Mouse (Mus musculus): ENCODE data around the gene Gm20388.

Gm20388 gene

DNA sequence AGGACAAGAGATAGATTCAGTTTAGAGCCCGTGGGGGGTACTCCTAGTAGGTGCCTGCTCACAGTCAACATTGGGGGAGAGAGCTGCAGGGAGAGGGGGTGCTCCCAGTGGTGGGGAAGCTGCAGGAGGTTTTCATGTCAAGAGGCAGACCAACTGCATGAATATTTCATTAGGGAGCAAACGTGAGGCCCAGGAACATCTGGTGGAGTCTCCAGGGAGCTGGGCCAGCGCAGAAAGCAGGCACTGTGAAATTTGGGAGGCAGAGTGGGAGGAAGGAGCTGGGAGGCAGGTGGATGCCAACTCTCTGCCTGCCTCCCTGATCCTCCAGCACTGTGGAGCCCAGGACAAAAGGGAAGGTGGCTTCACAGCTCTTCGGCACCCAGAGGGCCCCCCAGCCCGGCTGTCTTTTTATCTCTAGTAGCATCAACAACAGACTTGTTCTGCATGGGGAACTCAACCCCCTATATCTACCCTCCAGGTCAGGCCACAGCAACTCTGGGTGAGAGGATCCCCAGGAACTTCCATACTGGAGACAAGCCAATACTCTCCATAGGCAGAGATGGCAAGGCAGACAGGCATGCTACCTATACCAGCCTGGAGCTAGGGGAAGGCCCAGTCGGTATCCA lies 2838.8 kb downstream of the Gm20388 start:
- in situ Hi-C loops (cut with MboI): no loop called here

DNA sequence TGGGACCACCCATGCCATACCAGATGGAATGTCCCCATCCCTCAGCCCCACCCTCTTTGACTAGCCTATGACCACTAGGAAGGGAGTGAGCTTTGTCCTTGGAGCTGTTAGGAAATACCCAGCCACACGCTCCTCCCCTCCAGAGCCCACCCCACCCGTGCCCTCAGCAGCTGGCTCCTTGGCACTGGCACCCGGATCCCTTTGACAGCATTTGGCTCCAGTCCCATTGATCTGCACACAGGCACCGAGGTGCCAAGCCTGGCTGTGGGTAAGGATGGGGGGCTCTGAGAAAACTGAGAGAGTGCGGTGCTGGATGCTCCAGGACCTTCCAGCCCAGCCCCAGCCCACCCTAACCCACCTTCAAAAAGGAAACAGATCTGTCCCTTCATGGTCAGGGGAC lies 2840.7 kb downstream of the Gm20388 start:
- in situ Hi-C loops (cut with MboI): no loop called here

DNA sequence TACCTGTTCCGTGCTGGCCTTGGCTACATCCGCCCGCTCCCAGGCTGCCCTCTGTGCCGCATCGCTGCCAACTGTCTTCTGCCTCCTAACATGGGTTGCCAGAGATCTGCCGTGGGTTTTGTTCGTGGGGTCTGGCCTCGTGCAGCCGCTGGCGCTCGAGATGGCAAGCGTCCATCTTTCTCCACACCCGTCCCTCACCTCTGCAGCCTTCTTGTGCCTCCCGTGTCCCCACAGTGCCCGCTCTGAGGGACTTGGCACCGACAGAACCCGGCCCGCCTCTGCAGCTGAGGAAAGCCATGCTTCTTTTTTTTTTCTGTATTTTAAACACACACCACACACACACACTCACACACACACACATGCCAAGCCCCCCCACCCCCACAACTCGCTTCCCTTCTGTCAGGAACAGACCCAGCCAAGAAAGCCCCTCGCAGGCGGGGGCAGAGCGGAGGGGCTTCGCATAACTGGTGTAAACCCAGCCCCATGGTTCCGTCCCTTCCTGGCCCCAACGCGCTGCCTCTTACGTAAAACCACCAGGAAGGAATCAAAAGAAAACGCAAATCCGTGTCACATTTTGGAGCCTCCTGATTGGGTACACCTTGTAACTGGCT lies 2841.6 kb downstream of the Gm20388 start:
- in situ Hi-C loops (cut with MboI): no loop called here

DNA sequence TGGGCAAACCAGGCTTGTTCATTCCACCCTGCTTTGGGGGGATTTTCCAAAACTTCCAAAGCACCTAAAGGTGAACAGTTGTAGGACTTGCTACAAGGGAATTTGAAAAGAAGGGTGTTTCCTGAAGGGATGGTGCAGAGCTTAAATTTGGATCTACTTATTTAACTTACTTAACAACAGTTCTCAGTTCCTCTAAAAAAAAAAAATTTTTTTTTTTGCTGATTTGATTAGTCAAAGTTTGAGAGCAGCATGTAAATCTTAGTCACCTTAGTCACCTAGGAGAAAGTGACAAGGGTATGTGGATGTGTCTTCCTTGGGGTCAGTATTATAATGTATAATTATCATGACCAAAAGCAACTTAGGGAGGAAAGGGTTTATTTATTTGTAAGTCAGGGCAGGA lies 2848.0 kb downstream of the Gm20388 start:
- in situ Hi-C loops (cut with MboI): no loop called here

DNA sequence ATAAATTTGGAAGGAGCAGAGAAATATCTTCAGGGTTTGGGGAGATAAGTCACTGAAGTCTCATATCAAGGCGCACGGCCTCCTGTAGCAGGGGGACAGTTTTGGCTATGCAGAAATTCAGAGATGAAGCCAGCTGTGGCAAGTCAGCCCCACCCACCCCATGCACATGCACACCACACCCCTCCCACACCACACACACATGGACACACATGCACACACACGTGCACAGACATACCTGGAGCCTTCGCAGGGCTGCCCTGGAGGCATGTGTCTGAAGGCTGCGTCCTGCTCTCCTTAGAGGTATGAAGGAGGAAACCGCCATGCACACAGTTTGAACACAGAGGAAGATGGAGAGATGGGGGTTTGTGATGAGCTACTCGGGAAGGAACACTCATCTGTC lies 2849.5 kb downstream of the Gm20388 start:
- in situ Hi-C loops (cut with MboI): no loop called here

DNA sequence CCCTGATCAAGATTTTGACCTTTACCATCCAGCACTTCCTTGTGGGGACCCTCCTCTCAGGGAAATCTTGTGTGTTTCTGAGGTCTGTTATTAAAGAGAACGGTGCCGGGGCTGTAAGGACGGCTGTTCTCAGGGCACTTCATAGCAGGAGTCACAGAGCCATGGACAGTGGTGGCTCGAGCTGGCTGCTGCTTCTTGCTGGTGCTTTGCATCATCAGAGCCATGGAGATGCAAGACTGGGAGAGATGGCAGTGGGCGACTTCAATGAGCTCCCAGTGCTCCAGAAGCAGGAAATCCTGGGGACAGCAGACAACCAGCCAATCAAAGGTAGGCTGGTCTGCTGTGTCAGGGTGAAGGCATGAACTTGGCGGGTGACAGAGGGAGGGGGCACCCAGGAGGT lies 2850.5 kb downstream of the Gm20388 start:
- in situ Hi-C loops (cut with MboI): no loop called here

DNA sequence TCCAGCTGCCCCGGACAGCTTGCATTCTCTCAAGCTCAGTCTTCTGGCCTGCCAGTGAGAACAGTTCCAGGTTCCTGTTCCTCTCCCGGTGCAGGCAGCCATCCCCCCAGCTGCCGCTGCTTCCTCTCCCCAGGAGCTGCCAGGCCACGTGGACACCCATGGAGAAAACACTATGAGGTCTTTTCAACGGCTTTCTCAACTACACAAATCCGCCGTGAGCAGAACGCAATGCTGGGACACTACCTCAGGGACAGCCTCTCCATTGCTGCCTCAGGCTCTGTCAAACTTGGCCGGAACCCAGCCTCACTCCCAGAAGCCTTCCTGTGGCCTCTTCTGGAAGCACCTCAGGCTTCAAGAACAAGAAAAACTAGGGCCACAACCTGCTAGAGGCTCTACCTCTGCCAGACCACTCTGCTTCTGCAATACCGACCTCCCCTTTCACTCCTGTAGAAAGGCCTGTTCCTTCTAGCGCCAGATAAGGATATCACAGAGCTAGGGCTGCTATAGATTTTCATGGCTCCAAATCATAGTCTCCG lies 2852.2 kb downstream of the Gm20388 start:
- in situ Hi-C loops (cut with MboI): no loop called here

DNA sequence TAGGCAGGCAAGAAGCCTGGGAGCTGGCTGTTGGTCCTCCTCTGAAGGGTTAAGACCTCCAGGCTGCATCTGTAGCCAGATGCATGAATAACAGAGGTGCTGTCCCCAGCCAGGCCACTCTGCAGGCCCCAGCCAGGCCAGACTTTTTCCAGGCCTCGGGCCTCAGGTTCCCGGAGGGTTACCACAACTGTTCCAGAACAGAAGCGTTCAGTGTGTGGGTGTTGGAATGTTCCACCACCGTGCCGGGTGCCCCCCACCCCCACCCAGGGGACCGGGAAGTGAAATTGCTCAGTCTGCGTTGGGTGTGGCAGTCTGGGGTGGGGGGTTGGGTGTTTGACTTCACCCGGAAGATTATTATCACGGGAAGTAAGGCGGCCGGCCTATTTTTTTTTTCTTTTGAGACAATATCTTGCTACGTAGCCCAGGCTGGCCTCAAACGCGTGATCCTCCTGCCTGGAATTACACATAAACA lies 2852.7 kb downstream of the Gm20388 start:
- in situ Hi-C loops (cut with MboI): no loop called here

DNA sequence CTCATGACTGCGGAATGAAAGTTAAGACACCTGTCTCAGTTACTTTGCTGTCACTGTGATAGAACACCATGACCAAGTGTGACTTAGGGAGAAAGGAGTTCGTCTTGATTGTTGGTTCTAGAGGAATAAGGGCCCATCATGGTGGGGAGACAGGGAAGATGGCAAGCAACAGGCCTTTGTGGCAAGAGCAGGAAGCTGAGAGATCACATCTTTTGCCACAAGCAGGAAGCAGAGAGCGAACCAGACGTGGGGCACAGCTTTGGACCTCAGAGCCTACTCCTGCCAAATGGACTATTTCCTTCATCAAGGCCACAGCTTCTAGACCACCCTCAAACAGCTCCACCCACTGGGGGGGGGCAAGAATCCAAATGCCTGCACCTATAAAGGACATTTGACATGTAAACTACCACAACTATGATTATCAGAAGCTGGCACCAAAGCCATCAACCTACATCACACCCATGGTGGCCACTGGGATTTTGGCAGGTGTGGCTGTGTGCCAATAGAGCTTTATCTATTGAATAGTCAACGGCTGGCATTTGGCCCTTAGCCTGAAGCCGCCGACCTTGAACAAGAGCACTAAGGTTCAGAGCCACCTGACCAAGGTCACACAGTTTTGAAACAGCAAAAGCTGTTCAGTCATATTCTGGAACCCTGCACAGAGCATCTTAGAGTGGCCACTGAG lies 2854.3 kb downstream of the Gm20388 start:
- in situ Hi-C loops (cut with MboI): no loop called here

DNA sequence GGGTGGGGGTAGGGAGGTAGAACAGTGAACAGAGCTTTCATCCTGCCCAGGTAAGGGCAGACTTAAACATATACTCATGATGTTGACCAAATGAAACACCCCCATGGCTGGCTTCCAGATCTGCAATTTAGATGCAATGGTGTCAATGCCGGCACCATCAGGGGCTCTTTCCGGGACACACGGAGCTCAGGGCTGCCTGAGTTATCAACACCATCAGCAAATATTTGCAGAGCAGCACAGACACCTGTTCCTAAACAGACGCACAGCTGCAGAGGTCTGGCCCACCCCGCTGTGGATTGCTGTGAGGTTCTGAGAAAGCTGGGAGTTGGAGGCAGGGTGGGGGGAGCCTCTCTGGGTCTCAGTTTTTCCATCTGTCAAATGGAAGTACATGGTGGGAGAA lies 2855.5 kb downstream of the Gm20388 start:
- in situ Hi-C loops (cut with MboI): no loop called here

DNA sequence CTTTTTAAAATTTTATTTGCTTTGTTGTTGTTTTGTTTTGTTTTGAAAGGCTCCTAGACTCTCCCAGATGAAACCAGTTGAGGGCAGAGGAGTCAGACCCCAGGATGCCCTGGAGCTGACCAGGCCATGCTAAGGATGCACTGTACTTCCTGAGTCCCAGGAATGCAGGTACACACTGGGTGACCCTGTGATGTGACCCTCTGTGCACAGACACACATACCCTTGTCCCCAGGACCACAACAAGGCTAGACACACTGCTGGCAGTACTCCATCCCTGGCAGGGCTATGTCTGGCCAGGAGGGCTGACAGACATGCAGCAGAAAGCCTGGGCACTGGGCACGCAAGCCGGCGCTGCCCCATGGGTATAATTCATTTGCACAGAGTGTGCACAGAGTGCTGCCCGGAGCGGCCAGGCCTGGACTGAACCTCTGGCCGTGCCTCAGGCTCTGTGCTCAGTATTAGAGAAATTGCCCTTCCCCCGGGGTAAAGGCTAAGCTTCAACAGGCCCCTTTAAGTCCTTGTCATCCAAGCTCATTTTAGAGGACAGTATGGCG lies 2856.1 kb downstream of the Gm20388 start:
- in situ Hi-C loops (cut with MboI): no loop called here

DNA sequence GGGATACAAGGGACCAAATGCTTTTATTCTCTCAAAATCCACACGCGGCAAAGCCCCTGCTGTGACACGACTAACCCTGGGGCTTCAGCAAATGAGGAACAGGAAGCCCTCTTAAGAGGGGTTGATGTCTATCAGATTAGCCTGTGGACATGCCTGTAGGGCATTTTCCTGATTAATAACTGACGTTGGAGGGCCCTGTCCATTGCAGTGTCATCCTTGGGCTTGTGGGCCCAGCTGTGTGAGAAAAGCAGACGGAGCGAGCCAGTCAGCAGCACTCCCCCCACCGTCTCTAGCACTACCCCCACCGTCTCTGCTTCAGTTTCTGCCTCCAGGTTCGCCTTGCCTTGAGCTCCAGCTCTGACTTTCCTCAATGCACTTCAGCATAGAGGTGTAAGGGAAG lies 2856.6 kb downstream of the Gm20388 start:
- in situ Hi-C loops (cut with MboI): no loop called here

DNA sequence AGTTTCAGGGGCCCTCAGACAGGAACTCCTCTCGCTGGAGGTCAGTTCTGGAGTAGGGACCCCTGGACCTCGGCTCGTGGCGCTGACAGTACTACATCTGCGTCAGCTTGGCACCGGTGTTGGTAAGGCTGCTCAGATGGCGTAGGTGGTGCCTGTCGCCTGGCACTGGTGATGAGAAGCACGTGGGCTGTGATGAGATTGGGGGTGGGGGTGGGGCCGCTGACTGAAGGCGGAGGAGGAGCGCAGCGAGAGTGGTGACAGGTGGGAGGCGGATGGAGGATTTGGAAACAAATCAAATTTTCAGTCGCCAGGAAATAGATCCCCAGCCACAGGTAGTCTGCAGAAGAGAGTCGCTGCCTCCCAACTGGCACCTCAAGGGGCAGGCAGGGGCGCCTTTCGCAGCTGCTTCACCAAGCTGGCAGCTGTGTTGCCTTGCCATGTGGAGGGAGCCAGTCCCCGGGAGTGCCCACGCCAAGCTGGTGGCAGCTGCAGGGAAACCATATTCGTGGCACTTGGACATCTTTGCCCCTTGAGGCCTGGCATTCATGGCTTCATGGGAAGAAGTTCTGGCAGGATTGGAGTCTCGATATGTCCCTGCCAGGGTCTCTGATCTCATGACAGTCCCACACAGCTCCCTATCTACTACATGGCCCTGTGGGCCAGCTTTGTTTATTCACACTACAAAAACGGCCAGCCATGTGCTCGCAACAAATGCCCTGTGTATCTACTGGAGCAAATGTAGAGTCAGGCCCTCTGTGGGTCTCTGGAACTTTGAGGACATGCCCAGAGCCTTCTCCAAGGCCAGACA lies 2858.8 kb downstream of the Gm20388 start:
- in situ Hi-C loops (cut with MboI): no loop called here

DNA sequence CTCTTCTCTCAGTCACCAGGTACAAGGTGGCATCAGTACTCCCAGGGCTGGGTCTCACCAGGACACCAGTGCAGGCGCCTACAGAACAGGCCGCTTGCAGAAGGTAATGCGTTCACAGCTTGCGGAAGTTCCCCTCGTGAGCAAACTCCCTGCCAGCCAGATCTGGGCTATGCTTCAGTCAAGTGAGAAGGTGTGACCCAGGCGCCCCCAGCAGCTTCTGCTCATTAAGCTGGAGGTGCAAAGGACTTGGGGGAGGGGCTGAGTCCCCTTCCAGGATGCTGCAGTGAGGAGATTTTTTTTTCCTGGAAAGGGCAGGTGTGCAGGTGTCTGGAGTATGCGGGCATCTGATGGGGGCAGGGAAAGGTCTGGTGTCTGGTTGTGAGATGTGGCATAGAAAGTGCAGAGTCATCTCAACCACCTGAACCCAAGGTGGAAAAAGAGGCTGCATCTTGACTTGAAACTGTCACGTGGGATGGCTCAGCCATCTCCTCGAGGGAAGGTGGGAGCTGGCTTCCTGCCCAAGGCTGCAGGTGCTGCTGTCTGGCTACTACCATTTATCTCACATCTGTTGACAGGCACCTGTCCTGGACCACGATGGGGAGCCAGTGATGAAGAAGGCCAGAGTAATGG lies 2861.9 kb downstream of the Gm20388 start:
- in situ Hi-C loops (cut with MboI): no loop called here

DNA sequence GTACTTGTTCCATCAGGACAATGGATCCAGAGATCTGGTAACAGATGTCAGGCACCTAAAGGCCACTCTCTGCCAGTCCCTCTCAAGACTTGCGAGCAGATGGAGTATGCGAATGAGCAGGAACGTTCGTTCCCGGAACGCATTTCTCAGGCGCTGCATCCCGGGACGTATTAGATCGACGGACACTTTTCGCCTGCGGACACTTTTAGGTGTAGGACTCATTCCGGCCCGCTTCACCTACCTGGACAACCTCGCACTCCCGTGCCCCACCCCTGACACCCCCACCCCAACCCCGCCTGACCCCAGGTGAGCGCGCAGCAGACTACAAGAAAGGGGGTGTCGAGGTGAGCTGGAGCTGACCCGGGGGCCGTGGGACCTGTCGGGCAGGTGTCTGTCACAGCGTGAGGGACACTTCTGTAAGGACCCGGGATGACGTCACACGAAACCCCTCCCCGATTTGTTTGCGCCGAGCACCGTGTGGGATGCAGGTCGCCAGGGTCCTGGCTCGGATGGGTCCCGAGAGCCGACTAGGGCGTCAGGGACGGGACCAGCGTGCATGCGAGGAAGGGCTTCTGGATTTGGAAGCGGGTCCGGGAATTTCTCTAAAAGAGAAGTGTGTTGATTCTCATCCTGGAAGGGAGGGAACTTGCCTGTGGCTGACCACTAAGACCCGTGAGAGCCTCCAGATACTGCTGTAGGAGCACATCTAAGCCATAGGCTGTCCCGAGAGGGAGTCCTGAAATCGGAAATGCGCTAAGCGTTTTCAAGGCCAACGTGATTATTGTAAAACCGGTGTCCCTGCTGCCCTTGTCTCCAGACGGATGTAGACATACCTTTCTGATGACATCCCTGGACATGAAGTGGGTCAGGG lies 2864.9 kb downstream of the Gm20388 start, which contains the start of gene Acsf3:
Acsf3 (plus strand) TSS at position 202 of the 871 bp plus-strand sequence.
- in situ Hi-C loops (cut with MboI): no loop called here

DNA sequence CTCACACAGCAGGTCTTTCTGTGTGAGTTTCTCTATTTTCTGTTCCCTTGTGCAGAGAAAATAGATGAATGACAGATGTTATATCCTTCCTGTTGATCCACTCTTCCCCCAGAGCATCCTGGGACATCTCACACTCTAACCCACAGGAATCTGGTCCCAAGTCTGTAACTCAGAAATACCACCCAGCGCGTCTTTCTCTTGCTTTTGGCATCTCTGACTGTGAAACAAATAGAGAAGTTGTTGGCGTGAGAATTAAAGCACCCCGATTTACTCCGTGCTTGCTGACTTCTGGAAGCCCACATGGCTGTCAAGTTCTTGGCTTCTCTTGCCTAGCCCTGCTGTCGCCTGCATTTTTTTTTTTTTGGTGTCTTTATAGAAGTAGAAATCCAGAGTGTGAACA lies 2867.1 kb downstream of the Gm20388 start:
- in situ Hi-C loops (cut with MboI): no loop called here

DNA sequence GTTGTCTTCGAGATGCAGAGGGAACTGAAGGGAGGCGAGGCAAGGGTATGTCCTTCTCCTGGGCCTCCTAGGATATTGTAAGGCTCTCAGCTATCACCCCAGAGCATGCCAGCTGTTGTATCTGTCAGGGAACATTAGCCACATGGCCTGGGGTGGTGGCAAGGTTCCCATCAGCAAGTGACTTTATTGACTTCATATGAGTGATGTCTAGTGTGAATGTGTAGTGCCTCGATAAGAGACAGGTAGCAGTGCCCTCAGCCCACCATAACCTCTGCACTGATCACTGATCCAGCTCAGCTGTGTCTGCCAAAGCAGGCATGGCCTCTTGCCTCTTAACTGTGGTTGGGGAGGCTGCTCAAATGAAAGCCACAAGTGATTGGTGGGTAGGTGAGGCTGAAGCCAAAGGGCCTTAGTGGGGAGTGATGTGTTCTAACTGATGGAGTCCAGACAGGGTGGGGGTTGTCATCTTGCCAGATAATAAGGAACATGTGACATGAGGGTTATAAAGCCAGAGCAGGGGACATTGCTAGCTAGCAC lies 2868.1 kb downstream of the Gm20388 start:
- in situ Hi-C loops (cut with MboI): no loop called here

DNA sequence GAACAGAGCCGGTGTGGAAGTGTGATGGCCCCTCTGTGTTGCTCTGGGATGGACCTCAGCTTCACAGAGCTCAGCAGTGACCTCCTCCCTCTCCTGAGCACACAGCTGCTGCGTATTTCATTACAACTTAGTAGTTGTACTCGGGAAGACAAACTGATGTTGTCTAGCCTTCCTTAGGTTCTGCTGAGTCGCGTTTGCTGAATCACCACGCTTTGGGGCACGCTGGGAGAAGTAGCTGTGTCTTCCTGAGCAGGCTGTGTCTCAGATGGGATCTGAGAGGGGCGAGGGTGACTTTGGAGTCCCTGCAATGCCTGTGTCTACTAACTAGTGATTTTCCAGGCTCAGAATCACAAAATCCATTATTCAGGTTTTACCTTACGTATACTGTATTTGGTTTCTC lies 2868.6 kb downstream of the Gm20388 start:
- in situ Hi-C loops (cut with MboI): no loop called here

DNA sequence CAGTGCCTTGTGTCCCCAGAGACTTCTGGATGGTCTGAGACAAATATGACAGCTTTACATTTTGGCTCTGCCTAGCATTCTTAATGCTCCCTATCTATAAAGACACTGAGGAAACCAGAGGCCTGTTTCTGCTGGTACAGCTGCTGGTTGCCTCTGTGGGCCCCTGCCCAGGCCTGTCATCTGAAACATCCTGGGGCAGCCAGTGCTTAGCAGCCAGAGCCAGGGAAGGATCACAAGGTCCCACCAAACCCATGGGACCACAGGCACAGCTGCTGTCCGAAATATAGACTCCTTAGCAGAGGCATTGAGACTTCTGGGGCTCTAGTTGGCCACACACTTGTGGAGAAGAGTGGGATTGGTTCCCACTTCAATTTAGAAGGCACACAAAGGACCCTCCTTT lies 2874.1 kb downstream of the Gm20388 start:
- in situ Hi-C loops (cut with MboI): no loop called here

DNA sequence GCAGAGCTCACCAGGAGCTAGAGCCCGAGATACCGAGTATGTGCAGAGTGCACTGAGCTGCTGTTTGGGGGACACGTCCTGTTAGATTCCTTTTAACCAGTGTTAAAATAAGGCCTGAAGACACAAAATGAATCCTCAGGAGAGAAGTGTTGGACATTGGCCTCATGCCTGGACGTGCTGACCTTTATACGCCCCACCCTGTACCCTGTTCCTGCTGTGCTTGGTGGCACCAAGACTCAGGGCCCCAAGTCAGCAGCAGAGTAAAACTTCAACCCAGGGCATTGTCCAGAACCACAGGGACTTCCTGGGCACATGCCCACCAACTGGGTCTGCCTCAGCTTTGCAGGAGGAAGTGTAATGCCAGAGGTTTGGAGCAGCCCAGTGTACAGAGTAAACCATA lies 2879.2 kb downstream of the Gm20388 start:
- in situ Hi-C loops (cut with MboI): no loop called here
